Mouse (Mus musculus): ENCODE results near the gene Tldc1.

The Tldc1 gene

DNA sequence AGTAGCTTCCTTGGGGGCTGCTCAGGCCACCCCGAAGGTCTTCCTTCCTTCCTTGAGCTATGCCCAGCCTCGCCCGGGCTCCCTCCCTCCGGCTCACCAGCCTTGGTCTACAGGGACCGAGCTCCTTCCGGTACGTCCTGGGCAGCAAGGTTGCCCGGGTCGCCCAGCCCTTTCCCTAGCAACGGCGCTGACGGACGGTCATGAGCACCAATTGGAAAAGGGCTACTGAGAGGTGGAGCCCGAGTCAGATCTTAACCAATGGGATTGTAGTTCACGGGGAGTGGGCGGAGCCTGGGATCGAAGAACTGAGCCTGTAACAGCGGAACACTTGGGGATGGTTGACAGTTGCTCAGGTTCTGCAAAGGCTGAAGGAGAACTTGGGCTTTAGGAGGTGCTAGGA lies at the start of gene Tldc1:
TSS of gene Tldc1 (minus strand) at position 154 of the 400 bp plus-strand sequence.
- in situ Hi-C loops (cut with MboI, MseI) = loop anchor here (5.0 to 10.0 kb wide), 2 partner anchors 91 to 1647 kb away; no protein-coding TSS in a partner anchor

DNA sequence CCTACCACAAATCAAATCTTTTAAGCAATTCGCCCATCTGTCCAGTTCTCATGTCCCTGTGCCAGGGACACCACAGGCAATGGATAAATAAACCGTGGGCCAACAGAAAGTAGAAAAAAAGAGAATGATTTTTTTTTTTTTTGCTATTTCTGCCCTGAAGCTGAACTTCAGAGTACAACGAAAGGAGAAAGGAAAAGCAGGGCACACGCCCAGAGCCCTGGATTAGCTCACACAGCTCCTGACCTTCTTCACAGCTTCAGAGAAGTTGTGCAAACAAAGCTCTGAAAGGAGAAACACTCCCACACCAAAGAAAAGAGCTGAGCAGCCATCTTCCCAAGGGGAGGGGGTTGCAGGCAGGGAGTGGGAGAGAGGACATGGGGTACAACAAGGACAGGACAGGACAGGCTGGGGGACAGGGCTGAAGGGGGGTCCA lies 49.5 kb upstream of the Tldc1 start:
- in situ Hi-C loops (cut with MboI, MseI) = no loop called here

- in situ Hi-C loops (cut with MboI, MseI) = no loop called here
Observed at GRCm38 (mm10) chr8:119826982-119827381, 48.8 kb upstream of the Tldc1 start.

- in situ Hi-C loops (cut with MboI, MseI) = no loop called here
Observed at GRCm38 (mm10) chr8:119825950-119826730, 47.9 kb upstream of the Tldc1 start.

GRCm38 (mm10) chr8:119824809-119825273 lies 46.6 kb upstream of the Tldc1 start:
- in situ Hi-C loops (cut with MboI, MseI) = no loop called here

GRCm38 (mm10) chr8:119824100-119824499 lies 45.9 kb upstream of the Tldc1 start:
- in situ Hi-C loops (cut with MboI, MseI) = no loop called here

GRCm38 (mm10) chr8:119823278-119823677 lies 45.1 kb upstream of the Tldc1 start:
- in situ Hi-C loops (cut with MboI, MseI) = no loop called here

GRCm38 (mm10) chr8:119821691-119822090 lies 43.5 kb upstream of the Tldc1 start:
- in situ Hi-C loops (cut with MboI, MseI) = no loop called here

DNA sequence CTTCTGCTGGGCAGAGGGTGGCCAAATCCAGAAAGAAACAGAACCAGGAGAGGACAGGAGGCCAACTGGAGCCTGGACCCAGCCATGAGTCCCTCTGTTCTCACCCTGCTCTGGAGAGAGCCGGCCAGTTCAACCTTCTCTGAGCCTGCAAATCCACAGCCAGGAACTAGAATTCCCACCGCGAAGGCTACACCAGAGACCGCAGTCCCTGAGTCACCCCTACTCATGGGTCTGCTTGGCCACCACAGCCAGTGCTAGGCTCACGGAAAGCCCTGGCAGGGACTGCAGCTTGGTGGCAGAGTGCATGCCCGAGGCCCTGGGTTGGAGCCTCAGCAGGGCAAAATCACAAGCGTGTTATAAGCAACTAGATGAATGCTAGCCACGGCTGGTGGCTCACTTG lies 41.8 kb upstream of the Tldc1 start:
- in situ Hi-C loops (cut with MboI, MseI) = no loop called here

DNA sequence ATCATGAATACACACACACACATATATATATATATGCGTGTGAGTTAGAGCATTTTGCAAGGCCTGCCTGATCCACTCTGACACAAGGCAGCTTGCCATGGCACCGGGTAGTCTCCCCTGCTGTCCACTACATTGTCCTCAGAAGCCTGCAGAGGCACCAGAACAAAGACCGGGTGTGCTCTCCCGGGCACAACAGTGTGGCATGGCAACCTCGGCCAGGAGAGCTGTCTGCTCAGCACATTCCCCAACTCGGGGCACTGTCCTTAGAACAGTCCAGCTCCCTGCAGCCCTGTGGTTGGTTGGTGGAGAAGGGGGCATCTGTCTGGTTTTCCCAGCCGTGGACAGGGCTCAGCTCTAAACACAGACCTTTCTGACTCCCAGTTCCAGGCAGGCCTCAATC lies 41.1 kb upstream of the Tldc1 start:
- in situ Hi-C loops (cut with MboI, MseI) = no loop called here

DNA sequence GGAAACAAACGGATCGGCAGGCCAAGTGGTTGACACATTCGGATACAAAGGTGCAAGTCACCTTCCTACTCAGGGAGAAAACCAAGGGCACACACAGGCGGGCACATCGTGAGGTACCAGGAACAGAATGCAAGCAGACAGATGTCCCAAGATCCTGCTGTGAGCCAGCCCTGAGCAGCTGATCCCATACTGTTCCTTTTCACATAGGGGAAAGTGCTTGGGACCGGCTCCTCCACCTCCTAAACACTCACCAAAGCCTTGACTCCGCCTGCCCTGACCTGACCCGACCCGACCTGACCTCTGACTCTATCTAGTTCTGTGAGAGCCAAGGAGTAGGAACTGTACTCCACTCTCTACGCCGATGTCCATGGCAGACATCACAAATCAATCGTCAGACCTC lies 39.2 kb upstream of the Tldc1 start:
- in situ Hi-C loops (cut with MboI, MseI) = no loop called here

DNA sequence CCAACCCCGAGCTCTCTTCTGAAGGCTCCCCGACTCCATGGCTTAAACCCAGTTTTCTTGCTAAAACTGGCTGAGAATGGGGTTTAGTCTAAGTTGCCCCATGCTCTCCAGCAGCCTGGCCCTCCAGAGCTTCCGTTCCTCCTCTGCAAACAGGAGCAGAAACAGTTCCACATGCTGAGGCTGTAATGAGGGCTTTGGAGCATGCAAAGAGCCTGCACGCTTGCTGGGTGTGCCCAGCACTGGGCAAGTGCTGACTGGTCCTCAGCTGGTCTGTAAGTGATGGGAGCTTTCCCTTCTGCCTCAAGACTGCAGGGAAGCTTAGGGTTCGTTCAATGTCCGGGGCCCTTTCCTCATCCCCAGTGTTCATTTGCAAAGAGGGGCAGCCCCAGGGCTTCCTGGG lies 38.0 kb upstream of the Tldc1 start:
- in situ Hi-C loops (cut with MboI, MseI) = no loop called here

GRCm38 (mm10) chr8:119812650-119813431 lies 34.6 kb upstream of the Tldc1 start:
- in situ Hi-C loops (cut with MboI, MseI) = no loop called here

- in situ Hi-C loops (cut with MboI, MseI) = no loop called here
Observed at GRCm38 (mm10) chr8:119811925-119812324, 33.7 kb upstream of the Tldc1 start.

DNA sequence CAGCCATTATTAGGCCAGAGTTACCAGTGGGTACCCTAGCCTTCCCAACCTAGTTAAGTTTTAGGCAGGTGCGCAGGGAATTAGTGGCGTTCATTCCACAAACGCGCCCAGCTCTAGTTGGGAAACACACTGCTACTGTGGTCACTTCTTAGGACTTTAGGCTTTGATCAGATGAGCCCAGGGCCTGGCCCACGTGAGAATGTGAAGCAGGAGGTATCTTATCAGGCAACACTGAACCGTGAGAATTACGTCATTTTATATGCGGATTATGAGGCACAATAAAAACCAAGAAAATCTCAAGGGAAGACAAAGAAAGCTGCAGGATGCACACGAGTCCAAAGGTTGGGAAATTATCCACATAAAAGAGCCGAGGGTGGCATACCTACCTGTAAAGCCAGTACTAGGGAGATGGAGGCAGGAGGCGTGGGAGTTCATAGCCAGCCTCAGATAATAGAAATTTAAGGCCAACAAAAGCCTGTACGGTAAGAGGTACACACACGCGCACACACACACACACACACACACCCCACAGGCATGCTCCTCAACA lies 32.8 kb upstream of the Tldc1 start:
- in situ Hi-C loops (cut with MboI, MseI) = no loop called here

- in situ Hi-C loops (cut with MboI, MseI) = no loop called here
Observed at GRCm38 (mm10) chr8:119810127-119810868, 32.1 kb upstream of the Tldc1 start.

DNA sequence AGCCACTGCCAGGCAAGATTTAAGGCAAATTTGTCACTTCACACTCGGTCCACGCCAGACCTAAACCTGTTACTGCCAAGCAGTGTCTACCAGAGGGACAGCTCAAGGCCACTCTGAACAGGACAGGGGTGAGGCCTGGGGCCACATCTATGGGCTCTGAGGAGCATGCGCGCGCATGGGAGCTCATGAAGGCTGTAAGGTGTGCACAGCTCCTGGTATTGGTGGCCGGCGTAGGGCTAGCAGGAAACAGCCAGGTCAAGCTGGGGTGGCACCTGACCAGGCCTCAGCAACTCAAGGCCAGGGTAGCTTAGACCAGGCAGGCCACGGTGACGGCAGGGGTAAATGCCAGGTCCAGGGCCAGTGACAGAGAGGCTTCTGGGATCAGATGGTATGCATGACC lies 31.4 kb upstream of the Tldc1 start:
- in situ Hi-C loops (cut with MboI, MseI) = no loop called here

- in situ Hi-C loops (cut with MboI, MseI) = no loop called here
Observed at GRCm38 (mm10) chr8:119807687-119808086, 29.5 kb upstream of the Tldc1 start.

GRCm38 (mm10) chr8:119806422-119807263 lies 28.4 kb upstream of the Tldc1 start:
- in situ Hi-C loops (cut with MboI, MseI) = no loop called here

GRCm38 (mm10) chr8:119805275-119805674 lies 27.1 kb upstream of the Tldc1 start:
- in situ Hi-C loops (cut with MboI, MseI) = no loop called here

- in situ Hi-C loops (cut with MboI, MseI) = no loop called here
Observed at GRCm38 (mm10) chr8:119802592-119802991, 24.4 kb upstream of the Tldc1 start.

All from T-helper 1 cell (primary cell).